Comparison of ENCODE assay signal across 8 mouse cellular contexts in genomic region chr14:74602543-74602942, GRCm38 (mm10). TPM values are rescaled to one million over a fixed set of nuclear protein-coding genes. Genes with fewer than 3 reads are reported as not detected.
A peak's percentile ranks its signal among the peaks of the same experiment; 100 is the strongest.
DNase-seq lines count a peak whose midpoint lies in the region; ATAC-seq and TF ChIP-seq lines count a peak whose summit lies in the region.

No protein-coding gene starts in this region.

- no peaks in the 10 kb centered on the region for H3K9me3 ChIP-seq in liver, embryonic 11.5 days (ENCODE audit: control insufficient read depth, low read length)
- no peaks in the 10 kb centered on the region for H3K9me3 ChIP-seq in embryonic facial prominence, embryonic 11.5 days (replicated peaks; ENCODE audit: control insufficient read depth, low read length)
- no peaks in the 10 kb centered on the region for H3K9me3 ChIP-seq in limb, embryonic 11.5 days (ENCODE audit: control insufficient read depth, low read length)

- H3K27me3 ChIP-seq in liver, adult 2 months (ENCODE audit: control insufficient read depth, insufficient read depth, low read length) = no peaks in the 10 kb centered on the region
- no peaks in the 10 kb centered on the region for H3K27me3 ChIP-seq in liver, embryonic 11.5 days (replicated peaks; ENCODE audit: control insufficient read depth, insufficient read depth, low read length)
- no peaks in the 10 kb centered on the region for H3K27me3 ChIP-seq in embryonic facial prominence, embryonic 11.5 days (ENCODE audit: control insufficient read depth, insufficient read depth, low read length)
- H3K27me3 ChIP-seq in limb, embryonic 11.5 days (ENCODE audit: control insufficient read depth, insufficient read depth, low read length) = no peaks in the 10 kb centered on the region

- no peak overlapping the region for H3K4me2 ChIP-seq in liver, embryonic 11.5 days
- H3K4me2 ChIP-seq in embryonic facial prominence, embryonic 11.5 days (ENCODE audit: low read depth, low read length) = no peak overlapping the region
- H3K4me2 ChIP-seq in limb, embryonic 11.5 days (ENCODE audit: low read depth, severe bottlenecking) = no peak overlapping the region

- peak; percentile 6 for DNase-seq in liver, adult 2 months (ENCODE audit: extremely low read depth, low read depth, low spot score)
- DNase-seq in liver, embryonic 11.5 days (ENCODE audit: low spot score) = no peak
- peak; percentile 44 for DNase-seq in adrenal gland, adult 2 months
- DNase-seq in embryonic facial prominence, embryonic 11.5 days (ENCODE audit: low spot score) = peak; percentile 71
- peak; percentile 19 to 62 for DNase-seq in kidney, adult 8-10 months
- peak; percentile 68 for DNase-seq in limb, embryonic 11.5 days (ENCODE audit: low spot score)
- DNase-seq in retina, postnatal 1 day = peak; percentile 56
- DNase-seq in T-cell, adult 2 months (ENCODE audit: low spot score) = no peak

- H3K36me3 ChIP-seq in liver, adult 2 months (ENCODE audit: control insufficient read depth, insufficient read depth, low read length) = no peaks in the 10 kb centered on the region
- no peaks in the 10 kb centered on the region for H3K36me3 ChIP-seq in liver, embryonic 11.5 days (ENCODE audit: control insufficient read depth, insufficient read depth, low read length)
- no peaks in the 10 kb centered on the region for H3K36me3 ChIP-seq in embryonic facial prominence, embryonic 11.5 days (replicated peaks; ENCODE audit: control insufficient read depth, insufficient read depth, low read depth, low read length)
- no peaks in the 10 kb centered on the region for H3K36me3 ChIP-seq in limb, embryonic 11.5 days (ENCODE audit: control insufficient read depth, insufficient read depth, low read length)

- TF ChIP-seq POLR2A in liver, adult 2 months (IDR thresholded peaks at IDR 0.05; ENCODE audit: extremely low read depth, insufficient read depth, low read length) = no peak

- H3K79me2 ChIP-seq in liver, adult 2 months (ENCODE audit: control insufficient read depth, insufficient read depth, low read length) = no peaks in the 10 kb centered on the region

- TF ChIP-seq CTCF in liver, adult 2 months (IDR thresholded peaks at IDR 0.05; ENCODE audit: low read depth, low read length) = peak; percentile 73

- 31% methylated on average over 7 of the region's 7 CpGs for WGBS in liver, adult 2 months
- WGBS in liver, embryonic 11.5 days = 47% methylated on average over 7 of the region's 7 CpGs
- 60% methylated on average over 7 of the region's 7 CpGs for WGBS in embryonic facial prominence, embryonic 11.5 days
- 59% methylated on average over 7 of the region's 7 CpGs for WGBS in limb, embryonic 11.5 days

- no peaks in the 10 kb centered on the region for H3K4me1 ChIP-seq in liver, adult 2 months (ENCODE audit: control insufficient read depth, insufficient read depth, low read length)
- H3K4me1 ChIP-seq in liver, embryonic 11.5 days (replicated peaks; ENCODE audit: control insufficient read depth, insufficient read depth, low read length) = no peaks in the 10 kb centered on the region
- no peaks in the 10 kb centered on the region for H3K4me1 ChIP-seq in embryonic facial prominence, embryonic 11.5 days (ENCODE audit: control insufficient read depth, insufficient read depth, low read length)
- no peaks in the 10 kb centered on the region for H3K4me1 ChIP-seq in limb, embryonic 11.5 days (ENCODE audit: control insufficient read depth, insufficient read depth, low read length)

- H3K27ac ChIP-seq in liver, adult 2 months (replicated peaks; ENCODE audit: insufficient read depth, low read depth, low read length) = no peak overlapping the region
- no peak overlapping the region for H3K27ac ChIP-seq in liver, embryonic 11.5 days (ENCODE audit: low read depth, low read length)
- no peak overlapping the region for H3K27ac ChIP-seq in embryonic facial prominence, embryonic 11.5 days (replicated peaks; ENCODE audit: low read depth, low read length)
- H3K27ac ChIP-seq in limb, embryonic 11.5 days (replicated peaks; ENCODE audit: low read depth, low read length) = no peak overlapping the region

- no peak overlapping the region for H3K4me3 ChIP-seq in liver, adult 2 months (ENCODE audit: insufficient read depth, low read depth, low read length)
- H3K4me3 ChIP-seq in liver, embryonic 11.5 days (ENCODE audit: low read depth, low read length) = no peak overlapping the region
- H3K4me3 ChIP-seq in embryonic facial prominence, embryonic 11.5 days (ENCODE audit: low read depth, low read length) = no peak overlapping the region
- no peak overlapping the region for H3K4me3 ChIP-seq in limb, embryonic 11.5 days (ENCODE audit: low read depth, low read length)

- ATAC-seq in liver, embryonic 11.5 days (replicated peaks; ENCODE audit: low FRiP score) = no peak; the same call in 1 of the 2 replicates
- no peak for ATAC-seq in embryonic facial prominence, embryonic 11.5 days (replicated peaks; ENCODE audit: insufficient number of reproducible peaks, low FRiP score, low TSS enrichment, low read depth)
- no peak for ATAC-seq in limb, embryonic 11.5 days (ENCODE audit: insufficient number of reproducible peaks, low FRiP score, low TSS enrichment, low read depth)

- no peak overlapping the region for H3K9ac ChIP-seq in liver, adult 2 months (ENCODE audit: low read depth, low read length)
- H3K9ac ChIP-seq in liver, embryonic 11.5 days (ENCODE audit: low read depth, low read length) = no peak overlapping the region
- H3K9ac ChIP-seq in embryonic facial prominence, embryonic 11.5 days (replicated peaks; ENCODE audit: low read length) = no peak overlapping the region
- no peak overlapping the region for H3K9ac ChIP-seq in limb, embryonic 11.5 days (ENCODE audit: low read length)

RNA-seq across cellular contexts. Expression of gene Htr2a, which starts 38.1 kb away (rescaled TPM):
- under 0.01 and 0.07 TPM in 2 replicates for total RNA-seq in liver, adult 2 months (2014; rRNA removed)
- not detected in 2 replicates for polyA plus RNA-seq in liver, adult 2 months (2012; rRNA removed)
- polyA plus RNA-seq in liver, embryonic 11.5 days (2014; fragmentation: Nextera tagmentation; extraction: Ambion mirVana) = 0.36 and 0.49 TPM in 2 replicates
- total RNA-seq in adrenal gland, adult 2 months (2021) = under 1 TPM; 0.06 to 0.07 TPM
- polyA plus RNA-seq in adrenal gland, adult 2 months (2012; rRNA removed) = 0.04 TPM in 1 of 2 replicates, not detected in the other
- polyA plus RNA-seq in embryonic facial prominence, embryonic 11.5 days (2014; fragmentation: Nextera tagmentation; extraction: Ambion mirVana) = 0.31 and 0.32 TPM in 2 replicates
- polyA plus RNA-seq in limb, embryonic 11.5 days (2014; fragmentation: Nextera tagmentation; extraction: Ambion mirVana) = 0.06 and 0.29 TPM in 2 replicates

Comparison
In these comparisons a context has a peak if more than half of its experiments do, and no peak if none do; other contexts are left out.
1. DNase-seq: peak in liver, adult 2 months (single experiment), adrenal gland, adult 2 months (single experiment), embryonic facial prominence, embryonic 11.5 days (single experiment), kidney, adult 8-10 months (2 of 2), limb, embryonic 11.5 days (single experiment) and retina, postnatal 1 day (single experiment); none in liver, embryonic 11.5 days (single experiment) and T-cell, adult 2 months (single experiment).